Mouse (Mus musculus) cerebellum, postnatal 10 days (tissue): ENCODE results near the gene Gm20388.

Experiments used
- DNase-seq, 2 experiments: peaks; one replicate each; pipeline ENCODE4 v3.0.0; 2021; ENCODE audit warnings: mixed read lengths in 2 of 2

The Gm20388 gene

GRCm38 (mm10) chr8:122116716-122117357 lies 2206.2 kb downstream of the Gm20388 start:
- DNase-seq: no peak

- no peak for DNase-seq
These were observed 2207.5 kb downstream of the Gm20388 start for GRCm38 (mm10) chr8:122118097-122118496.

GRCm38 (mm10) chr8:122118536-122118935 lies 2207.9 kb downstream of the Gm20388 start:
- DNase-seq: peak; percentile 60 to 73

GRCm38 (mm10) chr8:122124326-122124725 lies 2213.7 kb downstream of the Gm20388 start:
- DNase-seq: no peak

GRCm38 (mm10) chr8:122126659-122127058 lies 2216.0 kb downstream of the Gm20388 start:
- DNase-seq: no peak

- DNase-seq: peak; percentile 77 to 86
These were observed 2223.5 kb downstream of the Gm20388 start for GRCm38 (mm10) chr8:122134121-122134529.

- DNase-seq: no peak
These were observed 2224.9 kb downstream of the Gm20388 start for GRCm38 (mm10) chr8:122135494-122135893.

GRCm38 (mm10) chr8:122139784-122140183 lies 2229.1 kb downstream of the Gm20388 start:
- peak; percentile 79 to 80 for DNase-seq

GRCm38 (mm10) chr8:122140411-122140810 lies 2229.8 kb downstream of the Gm20388 start:
- no peak for DNase-seq

- DNase-seq: no peak
These were observed 2231.8 kb downstream of the Gm20388 start for GRCm38 (mm10) chr8:122142428-122142827.

GRCm38 (mm10) chr8:122143231-122143630 lies 2232.6 kb downstream of the Gm20388 start:
- DNase-seq: peak; percentile 54 to 61

- no peak for DNase-seq
These were observed 2234.2 kb downstream of the Gm20388 start for GRCm38 (mm10) chr8:122144729-122145311.

GRCm38 (mm10) chr8:122149045-122149444 lies 2238.4 kb downstream of the Gm20388 start:
- DNase-seq: peak; percentile 49 to 54

GRCm38 (mm10) chr8:122149606-122150005 lies 2239.0 kb downstream of the Gm20388 start:
- peak; percentile 74 to 81 for DNase-seq

- peak; percentile 59 to 62 for DNase-seq
These were observed 2240.9 kb downstream of the Gm20388 start for GRCm38 (mm10) chr8:122151541-122151940.

- peak in 1 of 2 experiments; percentile 22 for DNase-seq
These were observed 2244.5 kb downstream of the Gm20388 start for GRCm38 (mm10) chr8:122155082-122155643.

- DNase-seq: no peak
These were observed 2245.3 kb downstream of the Gm20388 start for GRCm38 (mm10) chr8:122155964-122156363.

GRCm38 (mm10) chr8:122157689-122158088 lies 2247.0 kb downstream of the Gm20388 start:
- no peak for DNase-seq

- DNase-seq: no peak
These were observed 2249.5 kb downstream of the Gm20388 start for GRCm38 (mm10) chr8:122160165-122160564.

- peak; percentile 94 to 96 for DNase-seq
These were observed 2252.4 kb downstream of the Gm20388 start for GRCm38 (mm10) chr8:122162992-122163391.

- no peak for DNase-seq
These were observed 2256.7 kb downstream of the Gm20388 start for GRCm38 (mm10) chr8:122167204-122167860.

- DNase-seq: no peak
These were observed 2258.8 kb downstream of the Gm20388 start for GRCm38 (mm10) chr8:122169446-122169845.

GRCm38 (mm10) chr8:122171823-122172222 lies 2261.2 kb downstream of the Gm20388 start:
- no peak for DNase-seq
